Mouse (Mus musculus) adrenal gland (tissue): ENCODE measurements around the gene Gpatch2.

Source experiments
- intact Hi-C: fragments of 180-260 bp; cut with DNase I; formaldehyde crosslinking; loops from one replicate; pipeline ENCODE4 v1.15.1; 2025
- long read RNA-seq, 2 experiments: library from polyadenylated mRNA; unstranded; transcript quantifications; one replicate each; pipeline ENCODE4 v2.0.0; 2020; ENCODE audit warnings: borderline replicate concordance in 1 of 2; ENCODE audit not compliant: insufficient replicate concordance in 1 of 2

Gpatch2 gene
- long read RNA-seq, experiment 1, partial matches to known transcripts = 9 of 10 reads
- long read RNA-seq, experiment 1, other reads (novel, unspliced or antisense) = 1 of 10 reads
- long read RNA-seq, experiment 2, partial matches to known transcripts = 15 of 18 reads
- long read RNA-seq, experiment 2, other reads (novel, unspliced or antisense) = 0 of 18 reads

- intact Hi-C loops = no loop called here
Measured at GRCm38 (mm10) chr1:187215181-187216116, at the start of gene Gpatch2, which contains the start of gene Spata17. Gpatch2 (plus strand) TSS chr1:187215508. Spata17 (minus strand) TSS chr1:187215465.

DNA sequence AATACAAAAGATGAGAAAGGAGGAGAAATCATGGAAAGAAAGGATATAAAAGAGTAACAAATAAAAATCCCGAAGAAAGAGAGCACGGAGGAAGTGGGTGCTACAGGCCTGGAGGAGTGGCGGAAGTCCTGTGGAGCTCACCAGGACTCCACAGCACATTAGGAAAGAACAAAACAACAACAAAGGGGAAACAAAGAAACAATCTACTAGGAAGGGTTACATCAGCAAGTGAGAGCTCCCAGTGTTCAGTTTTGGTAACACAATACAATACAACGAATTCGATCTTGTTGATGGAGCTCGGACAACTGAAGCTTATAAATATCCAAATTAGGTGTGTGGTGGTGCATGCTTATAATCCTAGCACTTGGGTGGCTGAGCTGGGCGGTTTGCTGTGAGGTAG is 45.7 kb upstream of the Gpatch2 start:
- intact Hi-C loops = no loop called here

GRCm38 (mm10) chr1:187170361-187170760 is 44.9 kb upstream of the Gpatch2 start:
- intact Hi-C loops = no loop called here

GRCm38 (mm10) chr1:187175991-187176390 is 39.3 kb upstream of the Gpatch2 start:
- intact Hi-C loops = no loop called here

GRCm38 (mm10) chr1:187178546-187178945 is 36.8 kb upstream of the Gpatch2 start:
- intact Hi-C loops = no loop called here

DNA sequence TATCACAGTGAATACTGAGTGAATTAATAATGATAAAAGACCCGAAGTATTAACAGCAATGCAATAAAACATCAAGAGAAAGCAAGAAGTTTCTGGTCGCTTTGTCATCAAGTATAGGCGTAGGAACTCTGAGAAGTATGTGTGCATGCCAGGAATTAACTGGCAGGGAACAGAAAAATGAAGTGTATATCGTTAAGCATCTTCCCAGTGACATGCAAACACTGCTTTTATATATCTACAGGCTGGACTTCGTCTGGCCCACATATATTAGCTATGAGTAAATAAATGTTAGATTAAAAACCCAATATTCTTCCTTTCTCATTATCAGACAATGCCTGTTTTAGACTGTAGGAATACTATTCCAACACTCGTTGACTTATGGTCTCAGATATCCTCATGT is 9.8 kb upstream of the Gpatch2 start:
- intact Hi-C loops = no loop called here

GRCm38 (mm10) chr1:187209496-187209895 is 5.8 kb upstream of the Gpatch2 start:
- intact Hi-C loops = no loop called here

DNA sequence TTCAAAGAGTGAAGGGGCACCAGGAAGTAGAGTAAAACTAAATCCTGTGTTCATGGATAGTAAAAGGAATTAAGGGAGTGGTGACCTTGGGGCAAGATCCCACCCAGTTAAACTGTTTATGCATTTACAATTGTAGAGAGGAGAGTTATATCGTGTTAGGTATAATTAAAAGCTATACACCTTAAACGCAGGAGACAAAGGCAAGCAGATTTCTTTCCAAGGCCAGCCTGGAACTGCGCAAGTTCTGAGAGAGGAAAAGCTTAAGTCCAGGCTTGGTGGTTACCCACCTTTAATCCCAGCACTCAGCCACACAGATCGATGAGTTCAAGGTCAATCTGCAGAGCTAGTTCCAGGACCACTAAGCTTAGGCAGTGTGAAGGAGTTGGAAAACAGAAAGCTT is 4.6 kb upstream of the Gpatch2 start:
- intact Hi-C loops = no loop called here

GRCm38 (mm10) chr1:187216620-187217410 is 1.5 kb downstream of the Gpatch2 start:
- intact Hi-C loops = no loop called here

- intact Hi-C loops = no loop called here
Measured at GRCm38 (mm10) chr1:187220756-187221155, 5.4 kb downstream of the Gpatch2 start.

DNA sequence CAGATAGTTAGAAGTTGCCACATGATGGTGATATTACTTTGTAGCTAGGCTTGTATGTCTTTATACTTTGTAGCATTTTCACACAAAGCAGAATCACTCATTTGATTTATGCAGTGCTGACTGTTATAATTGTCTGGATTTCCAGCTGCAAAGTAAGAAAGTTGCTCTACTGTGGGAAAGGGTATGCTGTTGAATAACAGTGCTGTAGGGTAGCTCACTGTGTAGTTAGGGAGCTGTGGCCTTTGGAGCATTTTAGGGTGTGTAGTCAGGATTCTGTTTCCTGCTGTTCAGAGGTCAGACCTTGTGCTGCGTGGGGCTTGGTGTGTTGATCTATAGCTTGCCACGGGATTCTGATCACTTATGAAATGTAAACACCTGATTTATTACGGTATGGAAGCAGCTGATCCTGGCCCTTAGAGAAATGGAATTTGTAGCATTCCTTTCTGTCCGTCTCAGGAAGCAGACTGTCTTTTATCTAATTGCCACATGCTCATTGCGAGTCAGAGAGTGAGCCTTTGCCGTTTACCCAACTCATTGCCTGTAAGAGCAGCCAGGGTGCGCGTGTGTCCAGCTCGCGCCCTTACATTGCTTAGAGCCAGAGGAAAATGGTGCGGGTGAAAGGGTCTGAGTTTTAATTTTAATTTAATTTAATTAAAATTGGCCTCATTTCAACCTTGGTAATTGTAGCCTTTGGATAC is 11.2 kb downstream of the Gpatch2 start:
- intact Hi-C loops = no loop called here

DNA sequence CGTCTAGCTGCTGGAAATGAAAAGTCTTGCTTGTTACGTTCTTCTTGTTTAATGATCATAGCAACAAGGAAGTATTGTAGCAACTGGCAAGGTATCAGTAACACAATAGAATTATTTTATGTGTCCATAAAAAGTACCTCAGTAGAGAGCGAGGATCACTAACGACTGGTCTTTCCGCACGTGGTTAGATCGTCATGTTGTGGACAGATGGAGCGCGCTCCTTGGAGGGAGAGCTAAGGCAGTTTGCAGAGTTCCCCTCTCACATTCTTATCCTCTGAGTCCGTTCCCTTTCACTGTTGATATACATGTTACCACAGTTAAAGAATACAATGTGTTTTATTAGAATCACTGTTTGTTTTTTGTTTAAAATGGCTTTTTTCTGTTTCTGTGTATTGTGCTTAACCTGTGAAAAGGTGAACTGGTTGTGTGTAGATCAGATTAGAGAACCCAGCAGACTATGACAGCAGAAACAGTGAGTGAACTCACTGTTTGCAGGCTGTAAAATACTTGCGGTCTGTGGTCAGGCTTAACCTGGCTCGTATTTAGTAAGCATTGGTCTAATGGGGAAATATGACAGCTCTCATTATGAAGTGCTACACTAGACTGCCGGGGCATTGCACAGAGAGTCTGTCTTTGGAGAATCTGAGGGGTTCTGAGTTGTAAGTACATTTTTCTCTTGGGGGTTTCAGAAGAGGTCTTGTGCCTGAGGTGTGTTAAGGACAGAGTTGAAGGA is 13.3 kb downstream of the Gpatch2 start:
- intact Hi-C loops = no loop called here

GRCm38 (mm10) chr1:187230255-187230654 is 14.9 kb downstream of the Gpatch2 start:
- intact Hi-C loops = no loop called here

GRCm38 (mm10) chr1:187232196-187232955 is 17.1 kb downstream of the Gpatch2 start:
- intact Hi-C loops = no loop called here

- intact Hi-C loops = no loop called here
Measured at GRCm38 (mm10) chr1:187232996-187233615, 17.8 kb downstream of the Gpatch2 start.

GRCm38 (mm10) chr1:187235161-187235560 is 19.9 kb downstream of the Gpatch2 start:
- intact Hi-C loops = no loop called here

DNA sequence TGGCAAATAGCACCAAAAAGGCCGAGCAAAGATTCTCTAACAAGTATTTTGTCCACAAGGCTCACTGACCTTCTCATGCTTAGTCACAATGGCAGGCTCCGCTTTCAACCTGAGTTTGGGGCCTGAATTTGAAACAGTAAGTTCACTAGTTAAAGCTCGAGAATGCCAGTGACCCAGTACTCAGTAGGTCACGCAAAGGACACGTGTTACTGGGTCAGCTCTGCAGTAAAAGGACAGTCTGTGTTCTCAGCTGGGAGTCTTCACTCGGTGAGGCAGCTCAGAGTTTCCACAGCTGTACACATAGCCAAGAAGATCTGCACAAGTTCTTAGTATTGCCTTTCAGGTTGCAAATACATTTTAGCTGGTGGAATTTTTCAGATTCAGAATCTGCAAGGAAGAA is 21.0 kb downstream of the Gpatch2 start:
- intact Hi-C loops = no loop called here

DNA sequence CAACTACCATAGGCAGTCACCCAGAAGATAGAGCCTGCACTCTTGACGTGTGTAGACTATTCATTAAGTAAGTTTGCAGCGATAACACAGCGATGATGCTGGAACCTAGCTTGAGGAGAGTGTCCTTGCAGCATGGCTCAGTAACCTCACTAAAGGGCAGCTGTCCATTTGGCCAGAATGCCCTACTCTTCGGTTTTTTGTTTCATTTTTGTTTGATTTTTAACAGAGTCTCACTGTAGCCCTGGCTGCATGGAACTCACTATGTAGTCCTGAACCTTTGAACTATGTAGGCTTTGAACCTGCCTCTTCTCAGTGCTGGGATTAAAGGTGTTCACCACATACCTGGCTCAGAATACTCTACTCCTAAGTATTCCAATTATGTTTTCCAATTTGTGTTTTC is 22.8 kb downstream of the Gpatch2 start:
- intact Hi-C loops = no loop called here

GRCm38 (mm10) chr1:187240304-187240703 is 25.0 kb downstream of the Gpatch2 start:
- intact Hi-C loops = no loop called here
